Mouse (Mus musculus) neural tube, embryonic 13.5 days (tissue): ENCODE data around the gene Nps. TPM values are rescaled to one million over a fixed set of nuclear protein-coding genes. Genes with fewer than 3 reads are reported as not detected.
"Not testable (repeated sequence)": the region's sequence is repeated elsewhere in the genome, so short reads cannot be mapped to it uniquely, and the experiment has no call there.

Source experiments
- ATAC-seq: fragments of 200-750 bp; cut with Nextera tagmentation; 2 replicates; pipeline ENCODE4 v1.8.0; 2017; ENCODE audit warnings: low read depth, mild to moderate bottlenecking, moderate TSS enrichment, moderate library complexity
- H3K27ac ChIP-seq: fragments of 300-500 bp; sonication (generic); replicated peaks from 2 replicates; pipeline ENCODE4 v1.5.1; 2015; ENCODE audit warnings: moderate library complexity, mild to moderate bottlenecking, inconsistent platforms
- H3K27me3 ChIP-seq: fragments of 300-500 bp; sonication (generic); 2 replicates; pipeline ENCODE4 v1.6.1; 2015; ENCODE audit warnings: mild to moderate bottlenecking, inconsistent platforms
- H3K36me3 ChIP-seq: fragments of 300-500 bp; sonication (generic); 2 replicates; pipeline ENCODE4 v1.6.1; 2015; ENCODE audit warnings: mild to moderate bottlenecking, inconsistent platforms
- H3K4me1 ChIP-seq: fragments of 300-500 bp; sonication (generic); replicated peaks from 2 replicates; pipeline ENCODE4 v1.6.1; 2015; ENCODE audit warnings: inconsistent platforms
- H3K4me2 ChIP-seq: fragments of 300-500 bp; sonication (generic); 2 replicates; pipeline ENCODE4 v1.6.1; 2015; ENCODE audit warnings: inconsistent platforms, mild to moderate bottlenecking, moderate library complexity
- H3K4me3 ChIP-seq: fragments of 300-500 bp; sonication (generic); 2 replicates; pipeline ENCODE4 v1.5.1; 2015; ENCODE audit warnings: mild to moderate bottlenecking, inconsistent platforms
- H3K9ac ChIP-seq: fragments of 300-500 bp; sonication (generic); 2 replicates; pipeline ENCODE4 v1.6.1; 2015; ENCODE audit warnings: moderate library complexity, mild to moderate bottlenecking, inconsistent platforms
- H3K9me3 ChIP-seq: fragments of 300-500 bp; sonication (generic); 2 replicates; pipeline ENCODE4 v1.6.1; 2016; ENCODE audit warnings: inconsistent platforms
- WGBS: fragments of 180-500 bp; shearing (Covaris S2); methylation state at CpG from one replicate; pipeline ENCODE4 v1.1.7; 2015; 5-methylcytosine and 5-hydroxymethylcytosine counted together
- polyA plus RNA-seq: library from polyadenylated mRNA; unstranded; fragments of >200 nt; fragmentation: Nextera tagmentation; extraction: Ambion mirVana; gene quantifications from 2 replicates; pipeline ENCODE4 v1.2.1, GENCODE M21; 2015

Nps gene
- polyA plus RNA-seq: not detected in 2 replicates

- not testable (repeated sequence) for H3K27ac ChIP-seq, H3K27me3 ChIP-seq
Observed at GRCm38 (mm10) chr7:135258053-135258753, at the start of gene Nps. Gene Nps, plus strand, starts transcription at chr7:135258703.

GRCm38 (mm10) chr7:135208947-135209567, 49.4 kb upstream of the Nps start:
- no peak for ATAC-seq
- Histone ChIP-seq H3K4me3 (no peak overlapping the region), H3K27me3 (no peaks in the 10 kb centered on the region), H3K4me1 (peaks cover 11% of the 10 kb centered on the region), H3K4me2 (no peak overlapping the region), H3K36me3 (no peaks in the 10 kb centered on the region), H3K9me3 (no peaks in the 10 kb centered on the region), H3K9ac (no peak overlapping the region), H3K27ac (no peak overlapping the region)
- 83% methylated on average over 6 of the region's 6 CpGs for WGBS

More at GRCm38 (mm10) chr7:135258053-135258753, at the start of gene Nps:
- 93% methylated on average over 19 of the region's 19 CpGs for WGBS
- not testable (repeated sequence) for H3K9ac ChIP-seq, H3K9me3 ChIP-seq, ATAC-seq, H3K4me1 ChIP-seq, H3K36me3 ChIP-seq, H3K4me2 ChIP-seq, H3K4me3 ChIP-seq

- H3K27ac ChIP-seq: no peak overlapping the region
- no peaks in the 10 kb centered on the region for H3K4me1 ChIP-seq
- no peaks in the 10 kb centered on the region for H3K36me3 ChIP-seq
- H3K9me3 ChIP-seq: no peaks in the 10 kb centered on the region
- no peaks in the 10 kb centered on the region for H3K27me3 ChIP-seq
- H3K4me2 ChIP-seq: no peak overlapping the region
- ATAC-seq: no peak
- H3K4me3 ChIP-seq: no peak overlapping the region
- no peak overlapping the region for H3K9ac ChIP-seq
Observed at GRCm38 (mm10) chr7:135210296-135210695, 48.2 kb upstream of the Nps start.

GRCm38 (mm10) chr7:135210831-135211230, 47.7 kb upstream of the Nps start:
- Histone ChIP-seq H3K4me1 (no peaks in the 10 kb centered on the region), H3K4me3 (no peak overlapping the region), H3K9me3 (no peaks in the 10 kb centered on the region), H3K27ac (no peak overlapping the region), H3K9ac (no peak overlapping the region), H3K27me3 (no peaks in the 10 kb centered on the region), H3K36me3 (no peaks in the 10 kb centered on the region), H3K4me2 (no peak overlapping the region)
- ATAC-seq: no peak
- WGBS: 84% methylated on average over 2 of the region's 2 CpGs

- WGBS: 65% methylated on average over 2 of the region's 2 CpGs
- ATAC-seq: no peak
- H3K4me1 ChIP-seq: no peaks in the 10 kb centered on the region
Observed at GRCm38 (mm10) chr7:135212505-135212904, 46.0 kb upstream of the Nps start.

GRCm38 (mm10) chr7:135221475-135221874, 37.0 kb upstream of the Nps start:
- no peak for ATAC-seq

More at GRCm38 (mm10) chr7:135212505-135212904, 46.0 kb upstream of the Nps start:
- no peak overlapping the region for H3K27ac ChIP-seq
- H3K36me3 ChIP-seq: no peaks in the 10 kb centered on the region
- H3K4me2 ChIP-seq: no peak overlapping the region
- no peak overlapping the region for H3K9ac ChIP-seq
- no peak overlapping the region for H3K4me3 ChIP-seq
- no peaks in the 10 kb centered on the region for H3K27me3 ChIP-seq
- no peaks in the 10 kb centered on the region for H3K9me3 ChIP-seq

GRCm38 (mm10) chr7:135226021-135226420, 32.5 kb upstream of the Nps start:
- Histone ChIP-seq H3K4me3 (no peak overlapping the region), H3K36me3 (no peaks in the 10 kb centered on the region), H3K4me2 (no peak overlapping the region), H3K27me3 (no peaks in the 10 kb centered on the region), H3K27ac (no peak overlapping the region), H3K9ac (no peak overlapping the region), H3K4me1 (no peaks in the 10 kb centered on the region), H3K9me3 (no peaks in the 10 kb centered on the region)
- ATAC-seq: no peak
- WGBS: 90% methylated on average over 5 of the region's 5 CpGs

More at GRCm38 (mm10) chr7:135221475-135221874, 37.0 kb upstream of the Nps start:
- Histone ChIP-seq H3K4me1 (no peaks in the 10 kb centered on the region), H3K27ac (no peak overlapping the region), H3K36me3 (no peaks in the 10 kb centered on the region), H3K27me3 (no peaks in the 10 kb centered on the region), H3K9me3 (no peaks in the 10 kb centered on the region), H3K4me2 (no peak overlapping the region), H3K9ac (no peak overlapping the region), H3K4me3 (no peak overlapping the region)
- WGBS: 94% methylated on average over 2 of the region's 2 CpGs

GRCm38 (mm10) chr7:135237152-135237551, 21.4 kb upstream of the Nps start:
- no peak overlapping the region for H3K4me2 ChIP-seq
- H3K4me3 ChIP-seq: no peak overlapping the region
- no peak overlapping the region for H3K9ac ChIP-seq
- no peak overlapping the region for H3K27ac ChIP-seq
- no peaks in the 10 kb centered on the region for H3K9me3 ChIP-seq
- H3K36me3 ChIP-seq: no peaks in the 10 kb centered on the region
- no peak for ATAC-seq
- no peaks in the 10 kb centered on the region for H3K27me3 ChIP-seq
- no peaks in the 10 kb centered on the region for H3K4me1 ChIP-seq
- WGBS: 72% methylated on average over 3 of the region's 3 CpGs

GRCm38 (mm10) chr7:135239441-135239840, 19.1 kb upstream of the Nps start:
- H3K9ac ChIP-seq: no peak overlapping the region
- H3K9me3 ChIP-seq: no peaks in the 10 kb centered on the region
- no peaks in the 10 kb centered on the region for H3K36me3 ChIP-seq
- H3K4me1 ChIP-seq: no peaks in the 10 kb centered on the region
- WGBS: 83% methylated on average over 4 of the region's 4 CpGs
- H3K27me3 ChIP-seq: no peaks in the 10 kb centered on the region
- no peak overlapping the region for H3K4me2 ChIP-seq
- ATAC-seq: no peak
- H3K4me3 ChIP-seq: no peak overlapping the region
- H3K27ac ChIP-seq: no peak overlapping the region

- Histone ChIP-seq H3K27ac (no peak overlapping the region), H3K36me3 (no peaks in the 10 kb centered on the region), H3K27me3 (no peaks in the 10 kb centered on the region), H3K4me2 (no peak overlapping the region), H3K4me1 (no peaks in the 10 kb centered on the region), H3K9me3 (no peaks in the 10 kb centered on the region), H3K4me3 (no peak overlapping the region), H3K9ac (no peak overlapping the region)
- no peak for ATAC-seq
- WGBS: 89% methylated on average over 6 of the region's 6 CpGs
Observed at GRCm38 (mm10) chr7:135240006-135240405, 18.5 kb upstream of the Nps start.

- ATAC-seq: no peak
- Histone ChIP-seq H3K4me2 (no peak overlapping the region), H3K27ac (no peak overlapping the region), H3K27me3 (no peaks in the 10 kb centered on the region), H3K4me3 (no peak overlapping the region), H3K36me3 (no peaks in the 10 kb centered on the region), H3K9me3 (no peaks in the 10 kb centered on the region), H3K4me1 (no peaks in the 10 kb centered on the region), H3K9ac (no peak overlapping the region)
- WGBS: 93% methylated on average over 2 of the region's 2 CpGs
Observed at GRCm38 (mm10) chr7:135240636-135241035, 17.9 kb upstream of the Nps start.

- H3K27me3 ChIP-seq: no peaks in the 10 kb centered on the region
- 51% methylated on average over 9 of the region's 9 CpGs for WGBS
- H3K27ac ChIP-seq: no peak overlapping the region
- H3K9ac ChIP-seq: no peak overlapping the region
- no peaks in the 10 kb centered on the region for H3K9me3 ChIP-seq
- no peaks in the 10 kb centered on the region for H3K4me1 ChIP-seq
- no peak for ATAC-seq
- no peaks in the 10 kb centered on the region for H3K36me3 ChIP-seq
- no peak overlapping the region for H3K4me3 ChIP-seq
- no peak overlapping the region for H3K4me2 ChIP-seq
Observed at GRCm38 (mm10) chr7:135244171-135244880, 14.2 kb upstream of the Nps start.
